Comparison of ENCODE assay signal across 15 mouse cellular contexts in genomic region chr3:52520609-52520947, GRCm38 (mm10).
DNase-seq lines count a peak whose midpoint lies in the region; ATAC-seq and TF ChIP-seq lines count a peak whose summit lies in the region.
"Had no signal": no experiment of that assay in that cellular context is flagged by ENCODE, and none has a peak within 500 bp of the region (broad histone marks: within the 10 kb centered on the region; RNA-seq: fewer than 3 reads in every experiment).

No protein-coding gene starts in this region.

- WGBS in limb, embryonic 15.5 days = 29% methylated on average over 4 of the region's 4 CpGs
- WGBS in thymus, adult 2 months = 57% methylated on average over 4 of the region's 4 CpGs

- no peak for DNase-seq in gastrocnemius, adult 2 months
- DNase-seq in gastrocnemius, postnatal 10 days = no peak
- DNase-seq in left cerebral cortex, postnatal 4 days = peak; percentile 43
- no peak for DNase-seq in left cerebral cortex, adult 8-10 months (ENCODE audit: low spot score in 2 of 2)
- DNase-seq in thymus, adult 2 months = no peak
- no peak for DNase-seq in spleen, adult 12 weeks (ENCODE audit: low spot score)
- DNase-seq: adrenal gland, postnatal 10 days; B cell, adult 2 months; kidney, adult 18-20 months; kidney, postnatal 4 days had no signal

- H3K9ac ChIP-seq in limb, embryonic 15.5 days = no peak overlapping the region
- H3K9ac ChIP-seq: embryonic facial prominence, embryonic 12.5 days; hindbrain, embryonic 13.5 days had no signal

- ATAC-seq in limb, embryonic 15.5 days (ENCODE audit: insufficient number of reproducible peaks, low FRiP score, low TSS enrichment, low read depth) = no peak
- ATAC-seq: lung, postnatal 0 days had no signal

- intact Hi-C loops in gastrocnemius, adult 2 months (cut with DNase I) = no loop called here
- intact Hi-C loops in left cerebral cortex, postnatal 4 days (cut with DNase I) = no loop called here

- no peaks in the 10 kb centered on the region for H3K27me3 ChIP-seq in limb, embryonic 15.5 days
- H3K27me3 ChIP-seq in thymus, adult 2 months (ENCODE audit: control insufficient read depth, insufficient read depth, low read length) = no peaks in the 10 kb centered on the region
- H3K27me3 ChIP-seq: embryonic facial prominence, embryonic 12.5 days; hindbrain, embryonic 13.5 days had no signal

- peaks cover 15% of the 10 kb centered on the region; the same call in 1 of the 2 replicates for H3K4me1 ChIP-seq in brown adipose tissue, adult 24 weeks (ENCODE audit: control insufficient read depth, insufficient read depth, insufficient read length, low read length)
- 0 out of 2 replicates have a peak, but pooled peaks cover 5% of the 10 kb centered on the region for H3K4me1 ChIP-seq in limb, embryonic 15.5 days
- peaks cover 21% of the 10 kb centered on the region for H3K4me1 ChIP-seq in thymus, adult 2 months (replicated peaks; ENCODE audit: control insufficient read depth, insufficient read depth, low read length)
- H3K4me1 ChIP-seq: embryonic facial prominence, embryonic 12.5 days had no signal

- H3K4me2 ChIP-seq in limb, embryonic 15.5 days = no peak overlapping the region
- H3K4me2 ChIP-seq: embryonic facial prominence, embryonic 12.5 days; hindbrain, embryonic 13.5 days had no signal

- no peaks in the 10 kb centered on the region for H3K36me3 ChIP-seq in limb, embryonic 15.5 days
- H3K36me3 ChIP-seq in thymus, adult 2 months (ENCODE audit: control insufficient read depth, insufficient read depth, low read length) = no peaks in the 10 kb centered on the region
- H3K36me3 ChIP-seq: embryonic facial prominence, embryonic 12.5 days; hindbrain, embryonic 13.5 days had no signal

- no peak for TF ChIP-seq CTCF in gastrocnemius, adult 2 months (IDR thresholded peaks at IDR 0.05)
- no peak for TF ChIP-seq CTCF in thymus, adult 2 months (IDR thresholded peaks at IDR 0.05; ENCODE audit: borderline replicate concordance, control insufficient read depth, extremely low read depth, insufficient read depth, low read length, poor library complexity)

- H3K27ac ChIP-seq in gastrocnemius, adult 2 months = peak overlapping the region; percentile 4; the same call in 1 of the 2 replicates
- H3K27ac ChIP-seq in brown adipose tissue, adult 24 weeks (replicated peaks; ENCODE audit: low read depth, low read length) = peak overlapping the region; percentile 71
- 0 out of 2 replicates have a peak overlapping the region, but pooled peaks have one; percentile 33 for H3K27ac ChIP-seq in limb, embryonic 15.5 days
- no peak overlapping the region for H3K27ac ChIP-seq in thymus, adult 2 months (ENCODE audit: control insufficient read depth, insufficient read depth, low read length)
- H3K27ac ChIP-seq: embryonic facial prominence, embryonic 12.5 days; hindbrain, embryonic 13.5 days had no signal

- TF ChIP-seq POLR2A in thymus, adult 2 months (IDR thresholded peaks at IDR 0.05; ENCODE audit: control insufficient read depth, extremely low read depth, insufficient read depth, low read length, poor library complexity) = no peak

- no peaks in the 10 kb centered on the region for H3K9me3 ChIP-seq in limb, embryonic 15.5 days
- H3K9me3 ChIP-seq: embryonic facial prominence, embryonic 12.5 days; hindbrain, embryonic 13.5 days had no signal

- H3K4me3 ChIP-seq in gastrocnemius, adult 2 months = no peak overlapping the region
- no peak overlapping the region for H3K4me3 ChIP-seq in brown adipose tissue, adult 24 weeks (ENCODE audit: insufficient read depth, low read depth, low read length)
- no peak overlapping the region for H3K4me3 ChIP-seq in limb, embryonic 15.5 days
- H3K4me3 ChIP-seq in thymus, adult 2 months (ENCODE audit: control insufficient read depth, insufficient read depth, low read length) = no peak overlapping the region
- H3K4me3 ChIP-seq: embryonic facial prominence, embryonic 12.5 days; hindbrain, embryonic 13.5 days had no signal
